Mouse (Mus musculus) right cerebral cortex, adult 2 months (tissue): ENCODE data around the gene Phb.
A peak's percentile ranks its signal among the peaks of the same experiment; 100 is the strongest.
"Not testable (repeated sequence)": the region's sequence is repeated elsewhere in the genome, so short reads cannot be mapped to it uniquely, and the experiment has no call there.

Experiments used
- DNase-seq, 2 experiments: peaks; one replicate each; pipeline ENCODE4 v3.0.0; 2021 to 2022; ENCODE audit warnings: low spot score in 2 of 2

Gene Phb

DNA sequence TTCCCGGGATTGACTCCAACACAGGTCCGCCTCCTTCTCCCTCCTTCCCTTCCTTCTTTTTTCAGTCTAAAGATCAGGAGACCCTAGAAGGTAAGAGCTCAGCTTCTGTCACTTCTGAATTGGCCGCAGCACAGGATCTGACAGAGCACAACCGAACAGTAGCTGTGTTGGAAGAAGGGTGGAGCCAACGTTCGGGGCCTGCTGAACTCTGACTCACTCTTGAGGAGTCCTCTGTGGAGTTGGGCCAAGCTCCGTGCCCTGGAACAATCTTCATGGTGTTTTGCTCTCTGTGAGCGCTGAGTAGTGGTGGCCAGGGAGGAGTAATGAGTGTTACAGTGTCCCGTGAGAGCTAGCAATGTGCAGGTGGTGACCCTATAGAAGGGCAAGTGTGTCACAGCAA, 15.8 kb upstream of the Phb start:
- no peak for DNase-seq

DNA sequence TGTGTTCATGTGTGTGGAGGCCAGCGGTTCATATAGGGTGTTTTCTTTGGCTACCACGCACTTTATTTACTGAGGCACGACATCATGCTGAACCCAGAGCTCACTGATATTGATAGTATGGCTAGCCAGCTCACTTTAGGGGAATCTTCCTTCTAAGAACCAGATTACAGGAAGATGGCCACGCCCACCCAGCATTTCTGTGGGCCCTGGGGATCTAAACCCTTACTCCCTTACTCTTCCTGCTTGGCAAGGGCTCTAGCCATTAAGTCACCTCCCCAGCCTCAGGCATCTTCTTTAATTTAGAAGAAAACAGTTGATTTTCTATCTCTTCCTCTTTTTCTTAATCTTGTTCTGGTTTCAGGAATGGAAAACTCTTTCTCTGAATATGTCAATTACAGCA, 9.3 kb upstream of the Phb start:
- no peak for DNase-seq

- no peak for DNase-seq
Measured at GRCm38 (mm10) chr11:95667177-95667576, 420 bp downstream of the Phb start.

DNA sequence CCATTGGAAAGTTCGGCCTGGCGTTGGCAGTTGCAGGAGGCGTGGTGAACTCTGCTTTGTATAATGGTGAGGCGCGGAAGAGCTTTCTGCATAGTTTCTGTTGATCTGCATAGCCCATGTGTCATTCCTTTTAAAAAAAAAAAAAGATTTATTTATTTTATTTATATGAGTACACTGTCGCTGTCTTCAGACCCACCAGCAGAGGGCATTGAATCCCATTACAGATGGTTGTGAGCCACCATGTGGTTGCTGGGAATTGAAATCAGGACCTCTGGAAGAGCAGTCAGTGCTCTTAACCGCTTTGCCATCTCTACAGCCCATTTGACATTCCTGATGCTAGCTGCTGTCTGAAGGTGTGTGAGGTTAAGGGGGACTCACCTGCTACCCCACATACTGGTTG, 1.3 kb downstream of the Phb start:
- DNase-seq, result not testable (repeated sequence)

DNA sequence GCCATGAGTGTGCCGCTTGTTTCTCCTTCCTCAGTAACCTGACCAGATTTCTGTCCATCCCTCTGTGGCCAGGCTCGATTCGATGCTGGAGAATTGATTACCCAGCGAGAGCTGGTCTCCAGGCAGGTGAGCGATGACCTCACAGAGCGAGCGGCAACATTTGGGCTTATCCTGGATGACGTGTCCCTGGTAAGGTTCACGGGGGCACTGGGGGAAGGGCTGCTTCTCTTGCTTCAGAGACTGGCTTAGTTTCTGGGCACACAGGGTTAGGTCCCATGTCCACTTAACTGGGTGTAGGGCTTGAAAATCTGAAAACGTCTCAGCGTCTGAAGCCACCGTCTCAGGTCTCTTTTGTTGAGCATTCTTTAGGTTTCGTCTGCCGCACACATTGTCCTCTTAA, 8.7 kb downstream of the Phb start:
- no peak for DNase-seq

DNA sequence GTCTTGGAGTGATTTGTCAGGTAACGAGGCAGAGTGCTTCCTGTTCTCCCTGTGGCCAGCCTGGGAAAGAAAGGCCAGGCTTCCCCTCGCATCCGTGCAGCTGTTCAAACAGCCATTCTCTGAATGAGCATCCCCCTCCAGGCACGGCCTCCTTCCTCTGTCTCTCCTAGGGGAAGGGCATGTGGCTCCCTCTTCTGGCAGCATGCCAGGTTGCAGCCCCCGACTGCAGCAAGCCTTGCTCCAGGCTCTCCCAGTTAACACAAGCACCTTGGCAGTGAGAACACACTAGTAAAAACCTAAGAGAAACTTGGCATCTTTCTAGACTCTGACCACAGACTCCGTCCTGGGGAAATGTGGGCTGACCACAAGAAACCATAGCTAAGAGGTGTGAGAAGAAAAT, 9.6 kb downstream of the Phb start:
- DNase-seq, result peak; percentile 54 to 66

DNA sequence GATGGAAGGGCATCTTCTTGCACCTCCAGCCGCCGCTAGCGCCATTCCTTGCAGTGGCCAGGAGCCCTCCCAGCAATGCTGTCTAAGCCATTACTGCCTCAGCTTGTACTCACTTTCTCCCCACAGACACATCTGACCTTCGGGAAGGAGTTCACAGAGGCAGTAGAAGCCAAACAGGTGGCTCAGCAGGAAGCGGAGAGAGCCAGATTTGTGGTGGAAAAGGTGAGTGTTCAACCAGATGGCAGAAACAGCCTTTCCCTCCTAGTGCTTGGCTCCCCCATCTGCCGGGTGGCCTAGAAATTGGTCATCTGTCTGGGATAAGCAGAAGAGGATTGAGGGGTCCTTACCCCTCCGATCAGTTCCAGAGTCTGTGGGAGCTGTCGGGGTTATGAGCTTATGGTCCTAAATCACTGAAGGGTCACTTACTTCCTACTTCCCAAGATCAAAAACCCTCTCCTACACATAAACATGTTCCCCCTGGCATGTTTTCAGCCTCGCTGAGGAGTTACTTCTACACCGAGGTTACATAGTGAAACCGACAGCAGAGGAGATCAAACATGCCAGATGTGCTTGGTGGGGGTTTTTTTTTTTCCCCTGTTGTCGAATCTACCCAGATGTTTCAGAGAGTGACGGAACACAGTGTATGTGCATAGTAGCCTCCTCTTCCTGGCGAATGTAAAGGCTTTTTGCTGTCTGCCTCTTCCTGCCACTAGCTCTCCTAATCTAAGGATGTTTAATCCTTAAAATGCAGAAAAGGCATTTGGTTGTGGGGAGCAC, 11.4 kb downstream of the Phb start:
- DNase-seq, result no peak

DNA sequence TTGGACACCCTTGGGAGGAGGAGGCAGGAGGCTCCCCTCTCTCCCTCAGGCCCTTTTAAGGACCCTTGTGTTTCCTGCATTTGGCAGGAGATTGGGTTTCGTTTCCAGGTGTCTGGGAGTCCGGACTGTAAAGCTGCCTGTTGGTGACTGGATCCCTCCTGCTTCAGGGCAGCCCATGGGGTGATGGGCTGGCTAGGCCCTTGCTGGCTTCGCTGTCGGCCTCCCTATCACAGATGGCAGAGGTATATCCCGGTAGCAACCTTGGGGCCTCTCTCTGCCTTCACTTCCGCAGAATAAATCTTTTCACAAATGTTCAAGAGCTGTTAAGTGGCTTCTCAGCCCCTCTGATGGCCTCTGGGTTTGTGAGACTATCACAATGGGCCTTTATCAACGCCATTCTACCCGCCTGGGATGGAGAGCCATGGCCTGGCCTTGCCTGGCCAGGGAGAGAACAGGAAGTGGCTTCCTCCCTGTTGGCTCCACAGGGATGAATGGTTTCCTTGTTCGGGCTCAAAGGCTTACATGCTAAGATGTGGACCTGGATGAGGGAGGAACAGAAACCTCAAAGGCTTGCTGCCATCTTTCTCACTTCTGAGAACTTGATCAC, 15.3 kb downstream of the Phb start:
- no peak for DNase-seq

DNA sequence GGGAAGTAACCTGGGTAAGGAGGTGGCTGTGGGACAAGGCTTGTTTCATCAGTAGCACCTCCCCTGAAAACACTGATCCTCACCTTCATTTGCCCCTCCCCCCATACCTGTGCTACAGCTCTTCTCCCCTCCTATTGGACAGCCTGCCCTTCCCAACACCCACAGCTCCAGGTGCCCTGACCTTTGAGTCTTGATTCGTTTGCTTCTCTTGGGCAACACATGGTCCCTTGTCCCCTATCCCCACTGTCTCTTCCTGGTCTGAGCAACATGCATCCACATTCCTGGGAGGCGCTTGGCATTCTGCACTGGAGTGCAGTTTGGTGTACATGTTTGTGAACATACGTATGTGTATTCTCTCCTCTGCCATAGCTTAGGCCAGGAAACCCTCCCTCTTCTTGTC, 16.2 kb downstream of the Phb start:
- DNase-seq, result no peak

GRCm38 (mm10) chr11:95686031-95686430, 19.3 kb downstream of the Phb start:
- DNase-seq, result peak; percentile 88 to 89

DNA sequence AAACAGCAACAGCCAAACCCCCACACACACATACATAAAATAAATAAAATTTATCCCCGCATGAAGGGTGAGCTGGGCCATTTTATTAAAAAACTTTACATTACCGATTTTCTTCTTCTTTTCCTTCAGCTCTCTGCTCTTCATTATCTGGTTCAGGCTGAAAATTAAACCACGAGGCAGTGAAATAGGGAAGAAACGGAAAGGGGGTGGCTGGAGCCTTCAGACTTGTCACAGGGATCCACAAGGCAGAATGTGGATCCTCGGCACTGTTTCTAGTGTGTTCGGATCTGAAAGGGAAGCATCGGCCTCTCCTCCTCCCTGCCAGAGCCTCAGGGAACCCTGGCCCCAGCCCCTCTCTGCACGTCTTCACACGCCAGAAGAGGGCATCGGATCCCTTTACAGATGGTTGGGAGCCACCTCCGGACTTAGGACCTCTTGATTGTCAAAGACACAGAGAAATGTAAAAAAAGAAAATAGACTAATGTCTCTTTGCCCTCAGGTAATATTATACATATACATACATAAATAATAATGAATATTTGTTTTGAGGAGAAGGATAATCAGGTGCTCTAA, 20.4 kb downstream of the Phb start:
- no peak for DNase-seq

- no peak for DNase-seq
Measured at GRCm38 (mm10) chr11:95688515-95688914, 21.8 kb downstream of the Phb start.

DNA sequence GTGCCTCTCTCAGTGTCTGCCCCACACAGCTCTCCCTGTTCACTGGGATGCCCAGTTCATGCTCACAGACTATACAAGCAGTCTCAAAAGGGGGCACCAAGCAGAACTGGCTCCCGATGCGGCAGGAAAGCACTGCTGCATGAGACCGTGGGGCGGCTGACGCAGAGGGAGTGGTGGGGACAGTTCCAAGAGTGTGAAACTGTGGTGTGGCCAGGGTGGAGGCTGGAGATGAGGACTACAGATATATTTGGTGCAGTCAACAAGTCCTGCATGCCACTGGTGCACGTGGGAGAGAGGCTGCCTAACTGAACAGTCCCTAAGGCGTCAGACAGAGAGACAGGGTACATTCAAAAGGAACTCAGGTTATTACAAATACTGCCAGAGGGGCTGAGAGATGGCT, 22.2 kb downstream of the Phb start:
- no peak for DNase-seq

GRCm38 (mm10) chr11:95689544-95689943, 22.8 kb downstream of the Phb start:
- no peak for DNase-seq

DNA sequence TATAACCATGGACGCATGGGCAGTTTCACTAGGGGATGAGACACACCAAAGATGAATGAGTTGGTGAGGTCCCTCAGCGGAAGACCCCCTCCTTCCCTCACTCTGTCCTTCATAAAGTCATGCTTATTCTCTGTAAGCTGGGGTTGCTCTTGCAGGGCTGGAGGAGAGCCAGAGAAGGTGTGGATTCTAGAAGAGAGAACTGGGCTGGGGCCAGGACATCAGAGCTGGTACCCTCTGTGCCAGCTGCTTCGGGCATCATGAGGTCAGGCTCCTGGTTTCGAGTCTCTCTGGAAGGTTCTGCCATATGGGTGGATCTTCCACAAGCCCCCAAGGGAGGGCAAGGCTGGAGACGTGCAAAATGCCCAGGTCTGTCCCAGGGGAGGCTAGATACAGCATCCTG, 31.8 kb downstream of the Phb start:
- no peak for DNase-seq

DNA sequence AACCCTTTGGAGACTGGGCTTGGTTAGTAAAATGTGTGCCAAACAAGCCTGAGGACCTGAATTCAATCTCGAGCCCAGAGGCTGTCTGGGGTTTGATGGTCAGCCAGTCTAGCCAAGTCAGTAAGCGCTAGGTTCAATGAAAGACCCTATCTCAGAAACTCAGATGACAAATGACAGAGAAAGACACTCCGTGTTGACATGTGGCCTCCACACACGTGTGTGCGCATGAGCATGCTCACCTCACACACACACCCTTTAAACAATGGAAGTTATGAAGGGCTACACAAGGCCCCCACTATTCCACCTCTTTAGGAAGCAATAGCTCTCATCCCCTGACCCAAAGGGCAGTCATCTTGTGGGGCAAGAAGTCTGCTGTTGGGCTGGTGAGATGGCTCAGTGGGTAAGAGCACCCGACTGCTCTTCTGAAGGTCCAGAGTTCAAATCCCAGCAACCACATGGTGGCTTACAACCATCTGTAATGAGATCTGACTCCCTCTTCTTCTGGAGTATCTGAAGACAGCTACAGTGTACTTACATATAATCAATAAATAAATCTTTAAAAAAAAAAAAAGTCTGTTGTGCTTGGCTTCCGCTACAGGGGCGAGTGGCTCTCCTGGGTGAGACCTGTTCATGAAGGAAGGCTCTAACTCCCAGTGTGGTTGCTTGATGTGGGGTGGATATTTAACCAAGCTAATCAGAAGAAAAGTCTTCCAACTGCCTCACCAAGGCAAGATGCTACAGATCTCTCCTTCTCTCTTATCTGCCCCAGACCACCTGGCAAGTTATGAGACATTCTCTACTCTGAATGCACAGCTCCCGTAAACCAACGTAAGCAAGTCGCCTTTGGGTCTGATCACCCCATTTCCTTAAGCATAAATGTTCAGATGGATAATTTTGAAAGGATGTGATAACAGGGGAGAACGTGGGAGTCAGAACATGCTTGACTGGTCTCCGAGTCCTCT, 34.3 kb downstream of the Phb start:
- DNase-seq, result no peak

DNA sequence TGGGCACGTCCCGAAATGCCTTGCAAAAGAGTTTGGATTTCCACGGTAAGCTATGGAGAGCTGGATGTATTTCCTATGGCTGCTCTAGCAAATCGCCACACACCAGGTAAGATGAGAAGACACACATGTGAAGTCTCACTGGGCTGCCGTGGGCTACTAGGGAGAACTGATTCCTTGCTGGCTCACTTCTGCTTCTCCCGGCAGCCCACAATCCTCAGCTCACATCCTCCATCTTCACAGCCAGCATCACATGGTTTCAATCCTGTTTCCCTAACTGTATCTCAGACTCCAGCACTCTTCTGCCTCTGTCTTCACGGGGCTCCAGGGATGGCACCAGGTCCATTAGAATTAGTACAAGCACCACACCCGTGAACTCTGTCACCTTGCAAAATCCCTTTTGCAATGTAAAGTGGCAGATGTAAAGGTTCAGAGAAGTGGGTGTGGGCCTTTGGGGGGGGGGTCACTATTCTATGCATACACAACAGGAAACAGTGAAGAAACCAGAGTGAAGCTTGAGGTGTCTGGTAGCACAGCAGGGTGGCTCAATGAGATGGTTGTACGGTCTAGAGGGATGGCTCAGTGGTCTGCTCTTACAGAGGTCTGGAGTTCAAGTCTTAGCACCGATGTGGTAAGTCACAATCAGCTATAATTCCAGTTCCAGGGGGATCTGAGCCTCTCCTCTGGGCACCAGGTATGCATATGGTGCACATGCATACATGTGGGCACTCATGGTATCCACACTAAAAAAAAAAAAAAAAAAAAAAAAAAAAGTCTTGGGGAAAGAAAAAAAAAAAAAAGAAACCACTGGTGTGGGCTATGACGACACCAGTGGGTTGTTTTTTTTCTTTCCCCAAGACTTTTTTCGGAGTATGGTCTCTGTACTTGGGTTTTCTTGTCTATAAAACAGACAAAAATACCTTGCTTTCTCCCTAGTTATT, 37.5 kb downstream of the Phb start:
- no peak for DNase-seq

DNA sequence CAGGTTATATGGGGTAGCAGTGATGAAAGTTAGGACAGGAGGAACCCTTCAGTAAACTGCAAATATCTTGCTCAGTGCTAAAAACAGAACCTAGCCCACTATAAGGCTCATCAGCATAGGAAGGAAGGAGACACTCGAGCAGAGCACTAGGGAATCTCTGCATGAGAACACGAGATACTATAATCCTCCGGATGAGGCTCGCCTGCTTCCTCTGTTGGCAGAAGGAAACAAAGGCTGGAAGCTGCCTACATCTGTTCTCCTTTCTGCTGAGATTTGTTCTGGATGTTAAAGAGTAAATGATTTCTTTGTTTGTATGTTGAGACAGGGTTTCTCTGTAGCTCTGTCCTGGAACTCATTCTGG, 38.2 kb downstream of the Phb start:
- no peak for DNase-seq

GRCm38 (mm10) chr11:95709534-95710040, 42.8 kb downstream of the Phb start:
- DNase-seq, result no peak

DNA sequence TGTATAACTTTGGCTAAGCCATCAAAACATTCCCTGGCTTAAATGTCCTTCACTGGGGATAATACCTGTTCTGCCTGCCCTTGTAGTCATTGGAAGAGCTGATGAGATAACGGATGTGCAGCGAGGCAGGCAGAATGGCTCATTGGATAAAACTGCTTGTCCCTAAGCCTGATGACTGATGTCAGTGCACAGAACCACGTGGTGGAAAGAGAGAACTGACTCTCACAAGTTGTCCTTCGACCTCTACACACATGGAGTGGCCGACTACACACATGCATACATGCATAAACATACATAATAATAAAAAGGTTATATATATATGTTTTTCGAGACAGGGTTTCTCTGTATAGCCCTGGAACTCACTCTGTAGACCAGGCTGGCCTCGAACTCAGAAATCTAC, 43.7 kb downstream of the Phb start:
- no peak for DNase-seq

DNA sequence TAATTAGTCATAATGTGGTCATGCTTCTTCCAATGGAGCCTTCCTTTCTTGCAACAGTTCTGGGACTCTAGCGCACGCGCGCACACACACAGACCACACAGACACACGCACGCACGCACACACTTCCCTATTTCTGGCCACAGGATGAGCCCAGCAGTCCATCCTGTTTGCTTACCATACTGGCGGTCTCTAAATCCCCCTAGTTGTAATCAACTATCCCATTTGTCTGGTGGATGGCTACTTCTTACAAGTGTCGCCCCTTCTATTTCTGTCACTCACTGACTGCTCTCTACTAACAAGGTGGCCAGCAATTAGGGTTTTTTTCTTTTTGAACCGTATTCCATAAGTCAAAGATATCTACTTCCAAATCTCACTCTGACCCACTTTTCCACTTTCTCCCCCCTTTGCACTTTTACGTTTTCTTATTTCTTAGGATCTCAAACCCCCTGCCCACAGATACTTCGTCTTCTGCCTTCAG, 45.4 kb downstream of the Phb start:
- DNase-seq, result peak; percentile 35 to 40
